Mouse (Mus musculus) naive thymus-derived CD4-positive, alpha-beta T cell, adult 2 months (primary cell): ENCODE measurements around the gene Mafb.
A peak's percentile ranks its signal among the peaks of the same experiment; 100 is the strongest.

Experiments used
- DNase-seq: peaks from one replicate; pipeline ENCODE4 v3.0.0-alpha.2; 2011; ENCODE audit warnings: low read depth

Mafb gene

GRCm38 (mm10) chr2:160363201-160363600 lies 3.7 kb downstream of the Mafb start:
- DNase-seq: no peak

- no peak for DNase-seq
Measured at GRCm38 (mm10) chr2:160361442-160362121, 5.3 kb downstream of the Mafb start.

- no peak for DNase-seq
Measured at GRCm38 (mm10) chr2:160360234-160360874, 6.5 kb downstream of the Mafb start.

- no peak for DNase-seq
Measured at GRCm38 (mm10) chr2:160358896-160359295, 8.0 kb downstream of the Mafb start.

GRCm38 (mm10) chr2:160357442-160357841 lies 9.4 kb downstream of the Mafb start:
- no peak for DNase-seq

- no peak for DNase-seq
Measured at GRCm38 (mm10) chr2:160356132-160356531, 10.7 kb downstream of the Mafb start.

GRCm38 (mm10) chr2:160354319-160354718 lies 12.5 kb downstream of the Mafb start:
- no peak for DNase-seq

- DNase-seq: no peak
Measured at GRCm38 (mm10) chr2:160353581-160353980, 13.3 kb downstream of the Mafb start.

GRCm38 (mm10) chr2:160351038-160351574 lies 15.8 kb downstream of the Mafb start:
- no peak for DNase-seq

GRCm38 (mm10) chr2:160349578-160349977 lies 17.3 kb downstream of the Mafb start:
- no peak for DNase-seq

- DNase-seq: no peak
Measured at GRCm38 (mm10) chr2:160348796-160349195, 18.1 kb downstream of the Mafb start.

GRCm38 (mm10) chr2:160348072-160348604 lies 18.7 kb downstream of the Mafb start:
- DNase-seq: no peak

GRCm38 (mm10) chr2:160345644-160346043 lies 21.2 kb downstream of the Mafb start:
- no peak for DNase-seq

GRCm38 (mm10) chr2:160340121-160340520 lies 26.7 kb downstream of the Mafb start:
- no peak for DNase-seq

- no peak for DNase-seq
Measured at GRCm38 (mm10) chr2:160339595-160339994, 27.3 kb downstream of the Mafb start.

- no peak for DNase-seq
Measured at GRCm38 (mm10) chr2:160336053-160336452, 30.8 kb downstream of the Mafb start.

- DNase-seq: peak; percentile 12
Measured at GRCm38 (mm10) chr2:160335043-160335442, 31.8 kb downstream of the Mafb start.

- DNase-seq: no peak
Measured at GRCm38 (mm10) chr2:160334111-160334661, 32.7 kb downstream of the Mafb start, which contains the start of gene Gm826. Gm826 (minus strand) TSS chr2:160334162.

- DNase-seq: no peak
Measured at GRCm38 (mm10) chr2:160332516-160333325, 34.1 kb downstream of the Mafb start.

- no peak for DNase-seq
Measured at GRCm38 (mm10) chr2:160328886-160329285, 38.0 kb downstream of the Mafb start.

GRCm38 (mm10) chr2:160327716-160328115 lies 39.1 kb downstream of the Mafb start:
- DNase-seq: peak; percentile 7

GRCm38 (mm10) chr2:160327167-160327566 lies 39.7 kb downstream of the Mafb start:
- no peak for DNase-seq
